Mouse (Mus musculus): Measurements from ENCODE around the gene Best1. TPM values are rescaled to one million over a fixed set of nuclear protein-coding genes. Genes with fewer than 3 reads are reported as not detected.

The Best1 gene
- polyA plus RNA-seq, 1 experiment from 2014 or later: 2.5 TPM

DNA sequence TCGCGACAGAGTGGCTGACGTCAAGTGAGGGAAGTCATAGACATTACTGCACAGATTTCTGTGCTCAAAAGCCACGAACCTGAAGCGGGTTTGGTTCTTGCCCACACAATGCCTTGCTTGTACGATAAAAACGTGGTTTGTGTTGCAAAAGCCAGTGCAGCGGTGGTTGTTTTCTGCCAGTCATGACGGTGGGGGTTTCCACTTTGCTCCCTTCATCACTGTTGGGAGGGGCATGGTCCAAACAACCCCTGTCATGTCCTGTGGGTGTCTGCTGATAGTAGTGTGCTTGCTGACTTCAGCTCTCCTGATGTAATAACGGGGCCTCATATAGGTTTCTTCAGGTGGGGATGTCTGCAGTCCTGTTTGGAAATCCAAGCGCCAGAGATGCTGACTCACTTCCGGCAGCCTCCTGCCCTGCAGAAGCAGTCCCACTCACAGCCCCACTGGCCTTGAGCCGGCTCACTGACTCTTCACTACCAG, 62.6 kb downstream of the Best1 start:
- Histone ChIP-seq H3K4me2 (ENCODE audit: low read length) (no peak overlapping the region), H3K36me3 (ENCODE audit: control insufficient read depth, insufficient read depth, low read length) (no peaks in the 10 kb centered on the region)

DNA sequence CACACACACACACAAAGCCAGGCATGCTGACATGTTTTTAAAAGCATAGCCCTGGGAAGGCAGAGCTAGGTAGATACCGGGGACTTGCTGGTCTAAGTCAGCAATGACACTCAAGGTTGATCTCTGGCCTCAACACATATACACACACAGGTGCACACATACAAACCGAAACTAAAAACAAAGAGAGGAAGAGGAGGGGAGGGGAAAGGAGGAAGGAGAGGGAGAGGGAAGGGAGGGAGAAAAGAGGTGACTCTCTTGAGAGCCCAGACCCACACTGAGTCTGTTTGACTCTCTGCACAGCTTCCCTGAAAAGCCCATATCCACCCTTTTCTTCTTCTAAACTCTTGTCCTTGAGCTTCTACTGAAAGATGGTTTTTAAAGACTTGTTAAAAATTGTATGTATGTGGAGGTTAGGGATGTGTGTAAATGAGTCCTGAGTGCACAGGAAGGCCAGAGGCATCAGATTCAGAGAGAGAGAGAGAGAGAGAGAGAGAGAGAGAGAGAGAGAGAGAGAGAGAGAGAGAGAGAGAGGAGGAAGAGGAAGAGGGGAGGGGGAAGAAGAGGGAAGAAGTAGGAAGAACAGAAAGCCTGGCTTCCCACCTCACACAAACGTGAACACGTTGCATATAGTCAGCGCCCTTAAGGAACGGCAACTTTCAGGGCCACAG, 63.1 kb downstream of the Best1 start:
- Histone ChIP-seq H3K36me3 (ENCODE audit: control insufficient read depth, insufficient read depth, low read length) (no peaks in the 10 kb centered on the region), H3K27ac (replicated peaks; ENCODE audit: low read depth, low read length) (no peak overlapping the region), H3K9ac (replicated peaks; ENCODE audit: low read length) (no peak overlapping the region), H3K4me3 (replicated peaks; ENCODE audit: low read depth, low read length) (no peak overlapping the region), H3K9me3 (ENCODE audit: control insufficient read depth, low read length) (no peaks in the 10 kb centered on the region), H3K27me3 (ENCODE audit: control insufficient read depth, insufficient read depth, low read length) (no peaks in the 10 kb centered on the region), H3K4me2 (ENCODE audit: low read length) (no peak overlapping the region), H3K4me1 (ENCODE audit: control insufficient read depth, insufficient read depth, low read length) (no peaks in the 10 kb centered on the region)
- 83% methylated on average over 6 of the region's 6 CpGs for WGBS
- ATAC-seq (ENCODE audit: low FRiP score, low TSS enrichment) (no peak), DNase-seq (no peak)

More for the DNA sequence above, 62.6 kb downstream of the Best1 start:
- no peaks in the 10 kb centered on the region for H3K4me1 ChIP-seq (ENCODE audit: control insufficient read depth, insufficient read depth, low read length)
- H3K9ac ChIP-seq (replicated peaks; ENCODE audit: low read length): no peak overlapping the region
- no peak overlapping the region for H3K27ac ChIP-seq (replicated peaks; ENCODE audit: low read depth, low read length)
- WGBS: 81% methylated on average over 13 of the region's 13 CpGs
- no peak for ATAC-seq (ENCODE audit: low FRiP score, low TSS enrichment)
- no peak for DNase-seq
- H3K4me3 ChIP-seq (replicated peaks; ENCODE audit: low read depth, low read length): no peak overlapping the region
- no peaks in the 10 kb centered on the region for H3K27me3 ChIP-seq (ENCODE audit: control insufficient read depth, insufficient read depth, low read length)
- H3K9me3 ChIP-seq (ENCODE audit: control insufficient read depth, low read length): no peaks in the 10 kb centered on the region

DNA sequence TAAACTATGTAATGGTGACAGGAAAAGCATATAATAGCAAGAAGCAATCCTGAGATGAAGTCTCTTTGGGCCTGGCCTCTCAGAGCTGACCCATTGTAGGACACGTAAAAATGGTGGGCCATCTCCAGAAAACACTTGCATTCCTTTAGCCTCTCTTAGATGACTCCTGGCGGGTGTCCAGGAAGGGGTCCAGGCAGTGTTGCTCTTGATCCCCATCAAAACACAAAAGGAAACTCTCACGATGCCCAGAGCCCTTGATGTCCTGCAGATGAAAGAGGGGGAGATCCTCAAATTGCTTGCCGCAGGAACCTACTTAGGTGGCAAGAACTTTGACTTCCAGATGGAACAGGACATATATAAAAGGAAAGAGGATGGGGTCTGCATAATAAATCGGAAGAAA, 64.0 kb downstream of the Best1 start:
- Histone ChIP-seq H3K4me2 (ENCODE audit: low read length) (no peak overlapping the region), H3K27me3 (ENCODE audit: control insufficient read depth, insufficient read depth, low read length) (no peaks in the 10 kb centered on the region), H3K9me3 (ENCODE audit: control insufficient read depth, low read length) (no peaks in the 10 kb centered on the region), H3K27ac (replicated peaks; ENCODE audit: low read depth, low read length) (no peak overlapping the region), H3K4me1 (ENCODE audit: control insufficient read depth, insufficient read depth, low read length) (no peaks in the 10 kb centered on the region), H3K36me3 (ENCODE audit: control insufficient read depth, insufficient read depth, low read length) (no peaks in the 10 kb centered on the region), H3K4me3 (replicated peaks; ENCODE audit: low read depth, low read length) (no peak overlapping the region), H3K9ac (replicated peaks; ENCODE audit: low read length) (no peak overlapping the region)
- DNase-seq (no peak), ATAC-seq (ENCODE audit: low FRiP score, low TSS enrichment) (no peak)
- 65% methylated on average over 5 of the region's 5 CpGs for WGBS

DNA sequence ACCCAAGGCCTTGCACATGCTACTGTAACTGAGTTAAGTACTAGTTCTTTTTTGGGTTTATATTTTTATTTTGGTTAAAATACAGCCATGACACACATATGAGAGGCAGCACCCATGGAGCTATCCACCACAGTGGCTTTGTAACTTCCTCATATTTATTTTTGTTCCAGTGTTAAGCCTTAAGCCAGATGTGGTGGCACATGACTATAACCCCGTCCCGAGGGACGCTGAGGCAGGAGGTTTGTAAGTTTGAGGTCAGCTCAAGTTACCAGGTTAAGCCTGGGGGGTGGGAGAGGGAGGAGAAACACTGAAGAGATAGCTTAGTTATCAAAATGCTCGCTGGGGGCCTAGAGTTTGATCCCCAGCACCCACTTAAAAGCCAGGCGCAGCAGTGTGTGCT, 64.9 kb downstream of the Best1 start:
- ATAC-seq (ENCODE audit: low FRiP score, low TSS enrichment) (no peak), DNase-seq (no peak)
- Histone ChIP-seq H3K27ac (replicated peaks; ENCODE audit: low read depth, low read length) (no peak overlapping the region), H3K4me3 (replicated peaks; ENCODE audit: low read depth, low read length) (no peak overlapping the region), H3K4me1 (ENCODE audit: control insufficient read depth, insufficient read depth, low read length) (no peaks in the 10 kb centered on the region), H3K9me3 (ENCODE audit: control insufficient read depth, low read length) (no peaks in the 10 kb centered on the region), H3K27me3 (ENCODE audit: control insufficient read depth, insufficient read depth, low read length) (no peaks in the 10 kb centered on the region), H3K36me3 (ENCODE audit: control insufficient read depth, insufficient read depth, low read length) (no peaks in the 10 kb centered on the region), H3K4me2 (ENCODE audit: low read length) (no peak overlapping the region), H3K9ac (replicated peaks; ENCODE audit: low read length) (no peak overlapping the region)
- 85% methylated on average over 5 of the region's 5 CpGs for WGBS

Other genes with a start within 250 kb of the Best1 start
- not detected in 2 replicates for gene Scgb2a2, start 154.1 kb downstream of the Best1 start, polyA plus RNA-seq (2014; fragmentation: Nextera tagmentation; extraction: Ambion mirVana)
- 18.1 and 21.7 TPM in 2 replicates for gene Incenp, start 102.1 kb downstream of the Best1 start, polyA plus RNA-seq (2014; fragmentation: Nextera tagmentation; extraction: Ambion mirVana)
- gene Fth1, start 21.0 kb downstream of the Best1 start, polyA plus RNA-seq (2014; fragmentation: Nextera tagmentation; extraction: Ambion mirVana): 1,308 and 1,477 TPM in 2 replicates
- gene Rab3il1, start within 50 bp of the Best1 start, polyA plus RNA-seq (2014; fragmentation: Nextera tagmentation; extraction: Ambion mirVana): 13.3 and 19.2 TPM in 2 replicates
- gene Fads3, start 39.9 kb upstream of the Best1 start, polyA plus RNA-seq (2014; fragmentation: Nextera tagmentation; extraction: Ambion mirVana): 15.4 and 17.8 TPM in 2 replicates
- gene Fads2, start 100.1 kb upstream of the Best1 start, polyA plus RNA-seq (2014; fragmentation: Nextera tagmentation; extraction: Ambion mirVana): 67.3 and 114 TPM in 2 replicates
- gene Fads1, start 181.3 kb upstream of the Best1 start, polyA plus RNA-seq (2014; fragmentation: Nextera tagmentation; extraction: Ambion mirVana): 125 and 152 TPM in 2 replicates
- 363 and 446 TPM in 2 replicates for gene Tmem258, start 202.4 kb upstream of the Best1 start, polyA plus RNA-seq (2014; fragmentation: Nextera tagmentation; extraction: Ambion mirVana)
- gene Fen1, start 202.5 kb upstream of the Best1 start, polyA plus RNA-seq (2014; fragmentation: Nextera tagmentation; extraction: Ambion mirVana): 24.8 and 31.0 TPM in 2 replicates
- gene Myrf, start 239.1 kb upstream of the Best1 start, polyA plus RNA-seq (2014; fragmentation: Nextera tagmentation; extraction: Ambion mirVana): 0.49 and 0.75 TPM in 2 replicates